Mouse (Mus musculus) intestine, postnatal 0 days (tissue): ENCODE measurements around the gene Adam22. TPM values are rescaled to one million over a fixed set of nuclear protein-coding genes. Genes with fewer than 3 reads are reported as not detected.
A peak's percentile ranks its signal among the peaks of the same experiment; 100 is the strongest.

Experiments
- ATAC-seq: fragments of 200-750 bp; cut with Nextera tagmentation; 2 replicates; pipeline ENCODE4 v1.8.0; 2017; ENCODE audit warnings: mild to moderate bottlenecking, moderate TSS enrichment, moderate library complexity
- H3K27ac ChIP-seq: fragments of 300-500 bp; sonication (generic); 2 replicates; pipeline ENCODE4 v1.5.1; 2014; ENCODE audit warnings: mild to moderate bottlenecking, low read depth, low read length, moderate library complexity
- H3K27me3 ChIP-seq: fragments of 300-500 bp; sonication (generic); replicated peaks from 2 replicates; pipeline ENCODE4 v1.6.1; 2014; ENCODE audit warnings: low read length, mixed read lengths; ENCODE audit not compliant: control insufficient read depth, insufficient read depth
- H3K36me3 ChIP-seq: fragments of 300-500 bp; sonication (generic); 2 replicates; pipeline ENCODE4 v1.6.1; 2014; ENCODE audit warnings: mild to moderate bottlenecking, moderate library complexity; ENCODE audit not compliant: control insufficient read depth, insufficient read depth
- H3K4me1 ChIP-seq: fragments of 300-500 bp; sonication (generic); replicated peaks from 2 replicates; pipeline ENCODE4 v1.6.1; 2014; ENCODE audit warnings: antibody characterized with exemption, low read length, mixed read lengths; ENCODE audit not compliant: control insufficient read depth, insufficient read depth
- H3K4me2 ChIP-seq: fragments of 300-500 bp; sonication (generic); replicated peaks from 2 replicates; pipeline ENCODE4 v1.6.1; 2014; ENCODE audit warnings: low read depth, mild to moderate bottlenecking, moderate library complexity
- H3K4me3 ChIP-seq: fragments of 300-500 bp; sonication (generic); 2 replicates; pipeline ENCODE4 v1.5.1; 2014; ENCODE audit warnings: low read depth, low read length
- H3K9ac ChIP-seq: fragments of 300-500 bp; sonication (generic); 2 replicates; pipeline ENCODE4 v1.6.1; 2014; ENCODE audit warnings: mild to moderate bottlenecking, low read depth, low read length
- H3K9me3 ChIP-seq: fragments of 300-500 bp; sonication (generic); 2 replicates; pipeline ENCODE4 v1.6.1; 2016; ENCODE audit warnings: mixed run types; ENCODE audit not compliant: control insufficient read depth
- CTCF ChIP-seq: sonication (generic); IDR thresholded peaks from 2 replicates; pipeline ENCODE4 v1.5.1; 2016; ENCODE audit warnings: low read depth, mild to moderate bottlenecking, control low read depth, antibody characterized with exemption, moderate library complexity
- WGBS: fragments of 180-500 bp; shearing (Covaris S2); extraction: QIAGEN DNeasy Blood & Tissue Kit; methylation state at CpG from one replicate; pipeline ENCODE4 v1.1.7; 2014; 5-methylcytosine and 5-hydroxymethylcytosine counted together
- polyA plus RNA-seq: library from polyadenylated mRNA; unstranded; fragments of >200 nt; fragmentation: Nextera tagmentation; extraction: Ambion mirVana; gene quantifications from 2 replicates; pipeline ENCODE4 v1.2.1, GENCODE M21; 2015

The Adam22 gene
- polyA plus RNA-seq, 1 experiment from 2014 or later = 1.4 TPM

DNA sequence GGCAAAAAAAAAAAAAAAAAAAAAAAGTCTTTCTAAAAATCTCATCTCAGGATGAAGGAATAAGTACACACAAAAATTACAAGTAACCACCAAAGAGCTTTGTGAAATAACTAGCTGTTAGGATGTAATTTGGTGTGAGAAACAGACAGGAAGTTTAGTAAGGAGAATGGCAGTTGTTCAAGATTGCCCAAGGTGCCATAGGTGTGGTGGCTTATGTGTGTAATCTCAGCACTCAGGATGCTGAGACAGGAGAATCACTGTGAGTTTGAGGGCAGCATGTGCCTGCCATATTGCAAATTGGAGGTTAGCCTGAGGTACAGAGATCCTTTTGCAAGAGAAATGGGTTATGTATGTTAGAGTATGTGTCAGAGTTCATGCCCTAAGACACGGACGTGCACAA lies 305.5 kb downstream of the Adam22 start:
- Histone ChIP-seq H3K27me3 (no peaks in the 10 kb centered on the region), H3K4me3 (no peak overlapping the region), H3K9ac (no peak overlapping the region), H3K27ac (no peak overlapping the region), H3K4me1 (no peaks in the 10 kb centered on the region), H3K9me3 (no peaks in the 10 kb centered on the region), H3K36me3 (peaks cover 75% of the 10 kb centered on the region), H3K4me2 (no peak overlapping the region)
- TF ChIP-seq CTCF = no peak
- ATAC-seq = no peak
- WGBS = 96% methylated on average over 2 of the region's 2 CpGs

DNA sequence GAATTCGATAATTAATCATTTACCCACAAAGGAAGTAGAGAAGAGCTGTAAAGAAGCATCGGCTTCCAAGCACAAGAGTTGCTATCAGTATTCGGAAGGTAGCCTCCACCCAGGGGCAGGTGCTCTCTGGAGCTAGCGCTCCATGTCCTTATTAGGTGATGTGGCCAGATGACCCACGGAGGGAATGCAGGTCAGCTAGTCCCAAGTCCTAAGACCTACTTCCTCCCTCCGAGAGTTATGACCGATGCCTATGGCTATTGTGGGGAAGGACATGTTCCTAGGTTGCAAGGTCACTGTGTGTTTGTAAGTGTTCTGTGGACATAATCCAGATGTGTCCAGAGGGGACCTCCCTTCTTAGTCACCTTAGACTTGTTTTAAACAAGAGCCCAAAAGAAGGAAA lies 309.9 kb downstream of the Adam22 start:
- H3K9ac ChIP-seq = no peak overlapping the region
- no peak for TF ChIP-seq CTCF
- H3K4me2 ChIP-seq = peak overlapping the region; percentile 80; the same call in 1 of the 2 replicates
- H3K27ac ChIP-seq = no peak overlapping the region
- WGBS = 45% methylated on average over 7 of the region's 7 CpGs
- H3K4me3 ChIP-seq = no peak overlapping the region
- peaks cover 33% of the 10 kb centered on the region for H3K36me3 ChIP-seq
- no peaks in the 10 kb centered on the region for H3K27me3 ChIP-seq
- ATAC-seq = peak; percentile 33
- H3K9me3 ChIP-seq = no peaks in the 10 kb centered on the region
- no peaks in the 10 kb centered on the region for H3K4me1 ChIP-seq

DNA sequence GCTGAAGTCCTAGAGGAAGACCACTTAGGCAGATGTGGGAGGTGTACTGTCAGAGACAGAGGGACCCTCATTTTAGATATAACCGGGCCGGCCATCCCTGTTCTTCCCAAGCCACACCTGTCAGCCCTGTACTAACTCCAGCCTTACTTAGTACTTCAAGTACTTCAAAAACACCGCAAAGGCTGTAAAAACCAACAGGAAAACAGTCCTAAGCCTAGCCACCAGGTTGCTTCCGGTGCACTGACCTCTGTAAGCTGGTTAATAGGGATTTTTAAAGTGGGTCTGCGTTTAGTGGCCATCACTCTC lies 311.0 kb downstream of the Adam22 start:
- H3K27me3 ChIP-seq = no peaks in the 10 kb centered on the region
- ATAC-seq = peak; percentile 26
- no peak for TF ChIP-seq CTCF
- no peaks in the 10 kb centered on the region for H3K9me3 ChIP-seq
- H3K4me3 ChIP-seq = peak overlapping the region; percentile 87
- H3K36me3 ChIP-seq = peaks cover 26% of the 10 kb centered on the region
- H3K9ac ChIP-seq = peak overlapping the region; percentile 91
- no peaks in the 10 kb centered on the region for H3K4me1 ChIP-seq
- WGBS = 22% methylated on average over 5 of the region's 5 CpGs
- peak overlapping the region; percentile 96 for H3K27ac ChIP-seq
- H3K4me2 ChIP-seq = peak overlapping the region; percentile 80

DNA sequence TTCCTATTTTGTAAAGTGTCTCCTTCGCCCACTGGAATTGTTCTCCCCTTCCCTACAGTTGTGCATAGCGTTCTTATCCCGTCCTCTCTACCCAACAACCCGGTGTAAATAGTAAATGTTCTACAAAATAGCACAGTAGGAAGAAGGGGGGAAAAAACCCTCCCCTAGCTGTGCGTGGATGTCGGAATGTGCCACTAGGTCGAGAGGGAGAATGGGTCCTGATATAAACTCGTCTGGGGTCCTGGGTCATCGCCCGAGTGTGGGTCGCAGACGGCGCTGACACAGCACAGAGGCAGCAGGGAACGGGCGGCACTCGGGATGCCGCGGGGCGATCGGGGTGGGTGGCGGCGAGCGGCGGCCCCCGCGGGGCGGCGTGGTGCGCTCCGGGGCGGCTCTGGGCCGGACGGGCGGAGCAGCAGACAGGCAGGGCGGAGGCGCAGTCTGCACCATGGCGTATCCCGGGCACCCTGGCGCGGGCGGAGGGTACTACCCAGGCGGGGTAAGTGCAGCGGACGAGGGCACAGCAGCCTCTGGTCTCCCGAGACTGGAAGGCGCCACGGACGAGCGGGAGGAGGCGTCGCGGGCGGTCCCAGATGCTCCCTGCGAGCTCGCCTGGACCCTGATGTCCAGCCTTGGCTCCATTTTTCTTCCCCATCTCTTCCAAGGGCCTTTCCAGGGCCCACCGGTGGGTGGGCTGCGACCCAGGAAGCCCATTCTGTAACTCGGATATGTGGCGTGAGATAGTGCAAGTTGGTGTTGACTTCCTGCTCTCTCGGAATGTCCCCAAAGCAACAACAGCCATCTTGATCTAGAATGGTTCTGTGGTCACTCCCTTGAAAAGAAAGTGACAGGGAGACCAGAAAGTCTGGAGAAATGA lies 311.6 kb downstream of the Adam22 start:
- Histone ChIP-seq H3K9ac (peak overlapping the region; percentile 91), H3K36me3 (peaks cover 21% of the 10 kb centered on the region), H3K4me2 (peak overlapping the region; percentile 80), H3K4me3 (peak overlapping the region; percentile 87), H3K9me3 (no peaks in the 10 kb centered on the region), H3K4me1 (no peaks in the 10 kb centered on the region), H3K27me3 (no peaks in the 10 kb centered on the region), H3K27ac (peak overlapping the region; percentile 96)
- under 1% methylated on average over 51 of the region's 60 CpGs for WGBS
- peak; percentile 96 for ATAC-seq
- peak; percentile 50; the same call in 1 of the 2 replicates for TF ChIP-seq CTCF

DNA sequence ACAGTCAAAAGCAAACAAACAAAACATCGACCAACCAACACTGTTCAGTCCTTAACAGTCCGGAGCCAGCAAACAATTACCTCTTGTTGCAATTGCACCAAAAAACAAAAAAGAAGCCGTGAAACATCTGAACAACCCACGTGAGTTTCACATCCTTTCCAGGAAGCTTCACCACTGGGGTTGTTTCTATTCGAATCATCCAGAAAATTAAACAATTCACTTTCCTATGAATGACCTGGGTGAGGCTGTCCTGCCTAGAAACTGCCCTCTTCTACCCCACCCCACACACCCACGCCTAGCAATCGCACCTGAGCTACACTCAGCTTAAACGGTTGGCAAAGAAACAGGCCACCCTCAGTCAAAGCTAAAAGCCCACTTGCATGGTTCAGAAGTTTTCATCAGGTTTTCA lies 312.2 kb downstream of the Adam22 start:
- peak overlapping the region; percentile 87 for H3K4me3 ChIP-seq
- peak overlapping the region; percentile 80 for H3K4me2 ChIP-seq
- H3K27ac ChIP-seq = peak overlapping the region; percentile 96
- H3K27me3 ChIP-seq = no peaks in the 10 kb centered on the region
- no peaks in the 10 kb centered on the region for H3K4me1 ChIP-seq
- H3K36me3 ChIP-seq = peaks cover 14% of the 10 kb centered on the region
- TF ChIP-seq CTCF = no peak
- no peaks in the 10 kb centered on the region for H3K9me3 ChIP-seq
- no peak for ATAC-seq
- 5% methylated on average over 8 of the region's 8 CpGs for WGBS
- peak overlapping the region; percentile 91; the same call in 1 of the 2 replicates for H3K9ac ChIP-seq

DNA sequence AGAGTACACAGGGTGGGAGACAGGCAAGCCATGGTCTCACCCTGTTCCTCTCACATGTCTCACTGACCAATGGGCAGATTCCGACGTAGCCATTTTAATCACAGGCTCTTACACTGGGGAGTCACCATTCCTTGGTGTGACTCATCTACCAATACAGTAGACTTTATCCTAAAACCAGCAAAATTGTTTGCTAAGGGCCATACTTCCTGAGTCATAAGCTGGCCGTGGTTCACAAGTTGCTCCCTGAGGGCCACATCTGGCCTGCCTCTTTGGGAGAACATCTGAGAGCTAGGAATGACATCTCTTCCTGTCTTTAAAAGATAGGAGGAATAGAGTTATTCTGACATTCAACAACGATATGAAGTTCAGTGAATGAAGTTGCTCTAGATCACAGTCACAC lies 314.1 kb downstream of the Adam22 start:
- no peak for ATAC-seq

More for the DNA sequence above, 314.1 kb downstream of the Adam22 start:
- no peak overlapping the region for H3K4me3 ChIP-seq
- H3K36me3 ChIP-seq = no peaks in the 10 kb centered on the region
- TF ChIP-seq CTCF = no peak
- no peaks in the 10 kb centered on the region for H3K9me3 ChIP-seq
- no peak overlapping the region for H3K27ac ChIP-seq
- H3K9ac ChIP-seq = no peak overlapping the region
- H3K4me1 ChIP-seq = no peaks in the 10 kb centered on the region
- H3K27me3 ChIP-seq = no peaks in the 10 kb centered on the region
- WGBS = 69% methylated on average over 4 of the region's 4 CpGs
- H3K4me2 ChIP-seq = no peak overlapping the region
